Mouse (Mus musculus) layer of hippocampus, adult 18-20 months (tissue): ENCODE measurements around the gene Pum1. TPM values are rescaled to one million over a fixed set of nuclear protein-coding genes. Genes with fewer than 3 reads are reported as not detected.

Experiments used
- DNase-seq, 2 experiments: peaks; one replicate each; pipeline ENCODE4 v3.0.0; 2022; ENCODE audit warnings: low spot score in 2 of 2
- total RNA-seq, 2 experiments: library from RNA; stranded (reverse); gene quantifications; 2 replicates each; pipeline ENCODE4 v1.2.3; 2021

Gene Pum1
- total RNA-seq, 2 experiments from 2014 or later = 114 to 124 TPM

DNA sequence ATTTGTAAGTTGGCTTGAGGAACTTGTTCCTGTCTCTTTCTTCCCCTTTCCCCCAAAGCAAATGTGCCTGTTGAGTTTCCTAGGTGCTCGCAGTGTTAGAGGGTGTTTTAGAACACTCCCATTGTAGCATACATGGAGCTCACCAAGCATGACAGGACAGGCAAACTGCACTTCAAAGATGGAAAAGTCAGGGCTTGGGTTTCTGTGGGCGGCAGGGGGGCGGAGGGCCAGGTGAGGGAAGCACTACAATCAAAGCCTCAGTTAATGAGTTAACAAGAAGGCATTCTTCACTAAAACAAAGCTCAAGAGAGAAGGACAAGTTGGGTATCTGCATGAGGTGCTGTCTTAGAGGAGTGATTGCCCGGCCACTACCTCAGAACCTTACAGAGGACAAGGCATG lies 56.2 kb downstream of the Pum1 start:
- no peak for DNase-seq

- DNase-seq = no peak
Observed at GRCm38 (mm10) chr4:130722607-130723006, 59.5 kb downstream of the Pum1 start.

DNA sequence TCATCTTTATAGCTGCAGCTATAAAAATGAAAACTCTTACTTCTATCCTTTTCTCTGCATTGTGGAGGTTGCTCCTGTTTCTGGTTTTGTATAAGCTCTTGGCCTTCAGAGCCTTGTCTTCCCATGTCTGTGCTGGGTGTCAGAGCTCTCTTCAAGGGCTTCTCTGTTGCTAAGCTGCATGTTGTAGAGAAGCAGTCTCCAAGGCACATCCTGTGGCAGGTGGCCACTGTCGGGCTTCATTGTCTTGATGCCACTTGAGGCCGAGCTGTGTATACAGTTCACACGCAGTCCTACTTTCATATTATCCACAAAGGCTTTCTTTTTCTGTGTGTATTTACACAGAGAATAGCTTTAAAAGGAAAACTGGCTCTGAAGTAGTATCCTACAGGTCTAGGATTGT lies 63.0 kb downstream of the Pum1 start:
- DNase-seq = no peak

- no peak for DNase-seq
Observed at GRCm38 (mm10) chr4:130735957-130736356, 72.8 kb downstream of the Pum1 start.

DNA sequence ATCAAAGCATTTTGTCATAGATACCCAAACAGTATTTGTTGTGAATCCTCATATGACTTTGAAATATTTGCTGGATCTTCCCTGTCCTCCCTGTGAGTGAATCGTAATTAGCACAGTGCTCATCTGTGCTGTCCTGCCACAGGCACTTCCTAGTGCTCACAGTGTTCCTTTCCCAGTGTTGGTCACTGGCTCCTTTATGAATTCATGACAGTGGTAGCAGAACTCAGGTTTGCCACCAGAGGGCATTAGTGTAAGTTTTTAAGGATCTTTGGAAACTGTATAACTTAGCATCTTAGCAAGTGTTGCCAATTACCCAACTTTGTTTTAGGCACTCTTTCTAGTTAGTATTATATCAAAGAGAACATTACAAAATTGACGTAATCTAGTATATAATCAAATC lies 75.4 kb downstream of the Pum1 start:
- peak in 1 of 2 experiments; percentile 85 for DNase-seq

DNA sequence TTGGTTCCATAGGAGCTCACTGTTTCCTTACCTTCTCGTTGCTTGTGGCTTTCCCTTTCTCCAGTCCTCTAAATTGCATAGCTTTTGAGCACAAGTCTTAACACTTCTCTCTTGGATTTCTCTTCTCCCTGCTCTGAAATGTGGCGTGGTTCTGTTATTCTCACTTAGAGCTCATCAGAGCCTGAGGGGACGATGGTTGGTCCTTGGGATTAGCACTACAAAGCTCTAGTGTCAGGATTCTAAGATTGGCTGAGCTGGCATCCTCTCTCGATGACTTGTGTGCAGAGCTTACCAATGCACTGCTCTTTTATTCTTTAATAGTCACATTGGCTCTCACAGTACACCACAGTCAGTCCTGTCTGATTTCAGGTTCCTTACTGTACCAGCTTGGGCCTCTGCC lies 80.9 kb downstream of the Pum1 start:
- no peak for DNase-seq

DNA sequence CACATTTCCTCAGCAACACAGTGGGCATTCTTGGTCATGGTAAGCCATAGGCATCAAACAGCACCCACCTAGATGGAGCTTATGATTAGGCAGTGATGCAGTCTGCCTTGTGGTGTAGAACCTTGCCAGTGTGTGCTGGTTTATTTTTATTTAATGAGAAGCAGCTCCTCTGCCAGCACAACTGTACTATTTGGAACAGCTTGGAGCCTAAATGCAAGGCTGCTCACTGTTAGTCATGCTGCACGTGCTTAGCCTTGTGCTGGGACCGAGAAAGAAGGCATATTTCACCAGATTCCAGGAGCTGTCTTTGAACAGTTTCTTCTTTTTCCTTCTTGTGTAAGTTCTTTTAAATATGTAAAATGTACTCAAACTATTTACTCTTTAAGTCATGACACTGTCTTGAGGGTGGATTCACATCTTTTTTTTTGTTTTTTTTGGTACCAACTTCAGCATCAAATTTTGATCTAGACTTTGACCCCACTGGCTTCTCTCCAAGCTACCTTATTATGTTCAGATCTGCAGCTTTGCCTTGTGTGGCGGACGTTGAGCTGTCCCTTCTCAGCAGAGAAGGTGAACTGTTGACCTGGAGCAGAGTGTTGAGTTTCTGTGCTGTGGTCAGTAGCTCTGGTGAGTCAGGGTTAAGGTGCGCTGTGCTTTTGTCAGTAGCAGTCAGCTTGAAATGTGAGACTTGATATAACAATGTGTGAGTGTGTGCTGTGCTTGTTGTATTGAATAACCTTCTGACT lies 82.6 kb downstream of the Pum1 start:
- peak; percentile 81 to 92 for DNase-seq

- DNase-seq = no peak
Observed at GRCm38 (mm10) chr4:130749566-130749965, 86.4 kb downstream of the Pum1 start.

DNA sequence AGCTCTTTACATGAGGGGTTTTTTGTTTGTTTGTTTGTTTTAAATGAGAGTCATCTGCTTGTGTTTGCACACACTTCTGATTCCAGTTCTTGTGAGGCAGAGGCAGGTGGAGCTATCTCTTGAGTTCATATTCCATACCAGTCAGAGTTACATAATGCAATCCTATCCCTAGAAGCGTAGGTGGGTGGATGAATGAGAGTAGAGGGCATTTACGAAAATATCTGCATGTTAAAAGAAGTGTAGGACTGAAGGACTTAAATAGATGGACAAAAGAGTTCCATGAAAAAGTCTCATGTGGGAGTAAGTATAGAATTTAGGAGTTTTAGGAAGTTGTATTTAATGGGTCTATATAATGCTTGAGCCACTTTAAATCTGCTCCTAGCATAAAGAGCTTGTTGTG lies 88.8 kb downstream of the Pum1 start:
- no peak for DNase-seq

- DNase-seq = no peak
Observed at GRCm38 (mm10) chr4:130752591-130752990, 89.5 kb downstream of the Pum1 start.

DNA sequence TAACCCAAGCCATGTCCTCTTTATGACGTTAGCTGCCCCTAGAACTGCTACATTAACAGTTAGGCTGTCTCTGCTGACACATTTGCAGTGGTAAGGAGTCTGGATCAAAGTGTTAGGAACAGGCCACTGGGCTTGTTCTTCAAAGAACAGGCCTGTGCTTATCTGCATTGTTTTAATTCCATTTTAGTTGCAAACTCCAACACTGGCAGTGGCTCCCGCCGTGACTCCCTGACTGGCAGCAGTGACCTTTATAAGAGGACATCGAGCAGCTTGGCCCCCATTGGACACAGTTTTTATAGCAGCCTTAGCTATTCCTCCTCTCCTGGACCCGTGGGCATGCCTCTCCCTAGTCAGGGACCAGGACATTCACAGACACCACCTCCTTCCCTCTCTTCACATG lies 90.6 kb downstream of the Pum1 start:
- no peak for DNase-seq

DNA sequence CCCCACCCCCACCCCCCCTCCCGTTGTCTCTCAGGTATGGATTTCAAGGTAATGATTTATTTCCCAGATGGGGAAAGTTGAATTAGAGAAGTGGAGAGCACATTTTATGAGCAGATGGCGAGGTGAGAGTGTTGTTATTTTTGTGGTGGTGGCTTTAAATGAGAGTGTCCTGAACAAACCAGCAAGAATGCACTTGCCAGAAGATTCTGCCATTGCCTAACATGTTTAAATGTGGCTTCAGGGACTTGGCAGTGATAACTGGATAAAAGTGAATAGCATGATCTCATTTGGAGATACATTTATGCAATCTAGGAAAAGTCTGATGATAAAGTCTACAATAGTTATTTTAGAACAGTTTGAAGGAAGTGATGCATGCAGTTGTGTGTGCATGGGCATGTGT lies 91.7 kb downstream of the Pum1 start:
- DNase-seq = no peak

DNA sequence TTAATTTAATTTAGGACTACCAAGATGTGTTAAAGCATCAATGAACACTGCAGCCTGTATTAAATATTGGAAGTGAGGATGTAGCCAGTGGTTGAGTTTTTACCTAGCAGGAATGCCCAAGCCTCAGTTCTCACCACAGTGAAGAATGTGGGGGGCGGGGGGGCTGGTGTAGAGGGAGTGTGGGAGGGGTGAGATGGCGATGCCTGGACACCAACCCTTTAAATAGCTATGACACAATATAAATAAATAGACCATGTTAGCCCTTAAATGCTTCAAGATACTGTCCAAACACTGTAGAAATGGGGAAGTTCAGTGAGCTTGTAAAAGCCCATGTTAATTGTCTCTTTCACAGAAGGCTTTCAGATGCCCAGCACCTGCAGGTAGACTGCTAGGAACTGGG lies 96.8 kb downstream of the Pum1 start:
- DNase-seq = no peak

DNA sequence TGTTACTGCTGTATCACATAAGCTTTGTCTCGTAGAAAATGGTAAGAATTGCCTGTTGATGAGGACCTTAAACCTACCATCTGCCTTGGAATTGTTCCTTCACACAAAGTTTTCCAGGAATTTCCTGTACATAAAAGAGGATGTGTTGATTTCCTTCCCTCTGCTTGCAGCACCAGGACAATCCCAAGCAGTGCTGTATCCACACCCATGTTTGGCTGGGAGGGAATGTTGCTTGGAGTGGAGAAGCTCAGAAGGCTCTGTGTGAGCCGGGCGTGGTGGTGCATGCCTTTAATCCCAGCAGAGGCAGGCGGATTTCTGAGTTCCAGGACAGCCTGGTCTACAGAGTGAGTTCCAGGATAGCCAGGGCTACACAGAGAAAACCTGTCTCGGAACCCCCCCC lies 98.7 kb downstream of the Pum1 start:
- DNase-seq = no peak

DNA sequence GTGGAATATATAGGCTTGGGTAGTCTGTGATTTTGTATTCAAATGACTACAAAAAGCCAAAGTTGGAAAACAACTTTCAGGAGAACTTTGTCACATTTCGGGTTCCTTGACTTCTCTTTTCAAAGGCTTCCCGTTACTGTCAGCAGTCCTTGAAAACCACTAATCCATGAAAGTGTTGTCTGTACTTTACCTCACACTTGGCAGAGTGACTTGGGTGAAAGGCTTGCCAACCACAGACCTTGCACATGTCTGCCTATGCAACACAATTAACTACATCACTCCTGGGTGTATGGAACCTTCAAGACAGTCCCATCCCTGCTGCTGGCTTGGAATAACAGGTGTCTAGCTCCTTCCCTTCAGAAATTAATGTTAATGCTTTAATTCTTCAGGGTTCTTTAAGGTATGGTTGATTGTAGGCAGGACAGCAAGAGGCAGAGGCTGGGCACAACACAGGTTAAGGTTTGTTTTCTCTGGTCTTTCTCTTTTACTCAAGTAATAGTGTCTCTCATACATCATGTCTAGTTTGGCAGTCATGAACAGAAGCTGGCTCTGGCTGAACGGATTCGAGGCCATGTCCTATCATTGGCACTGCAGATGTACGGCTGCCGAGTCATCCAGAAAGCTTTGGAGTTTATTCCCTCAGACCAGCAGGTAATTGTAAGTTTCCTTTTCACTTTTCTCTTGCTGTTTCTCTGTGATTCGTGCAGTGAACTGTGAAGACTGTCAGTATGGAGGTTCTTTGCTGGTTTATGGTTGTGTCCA lies 102.5 kb downstream of the Pum1 start:
- no peak for DNase-seq

GRCm38 (mm10) chr4:130766387-130766786 lies 103.3 kb downstream of the Pum1 start:
- no peak for DNase-seq

DNA sequence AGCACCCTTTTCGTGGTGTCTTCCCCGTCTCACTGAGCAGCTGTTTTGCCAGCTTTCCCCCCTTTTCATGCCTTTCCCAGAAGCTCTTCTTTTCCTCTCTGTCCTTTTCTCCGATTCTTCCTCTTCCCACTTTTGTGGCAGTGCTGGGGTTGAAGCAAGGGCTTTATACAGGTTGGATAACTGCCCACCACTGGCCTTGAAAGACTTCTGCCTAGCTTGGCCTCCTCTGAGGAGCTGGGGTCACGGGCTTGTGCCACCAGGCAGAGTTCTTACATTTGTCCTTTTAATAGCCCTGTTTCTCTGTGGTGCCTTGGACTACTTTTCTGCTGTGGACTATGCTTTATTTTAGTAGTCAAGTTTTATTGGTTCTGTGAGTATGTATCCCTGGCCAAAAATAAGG lies 103.8 kb downstream of the Pum1 start:
- no peak for DNase-seq

GRCm38 (mm10) chr4:130773899-130774298 lies 110.8 kb downstream of the Pum1 start:
- DNase-seq = no peak

GRCm38 (mm10) chr4:130774822-130775221 lies 111.7 kb downstream of the Pum1 start:
- DNase-seq = no peak

GRCm38 (mm10) chr4:130777647-130778046 lies 114.5 kb downstream of the Pum1 start:
- no peak for DNase-seq

- DNase-seq = peak in 1 of 2 experiments; percentile 65
Observed at GRCm38 (mm10) chr4:130779037-130779436, 115.9 kb downstream of the Pum1 start.

DNA sequence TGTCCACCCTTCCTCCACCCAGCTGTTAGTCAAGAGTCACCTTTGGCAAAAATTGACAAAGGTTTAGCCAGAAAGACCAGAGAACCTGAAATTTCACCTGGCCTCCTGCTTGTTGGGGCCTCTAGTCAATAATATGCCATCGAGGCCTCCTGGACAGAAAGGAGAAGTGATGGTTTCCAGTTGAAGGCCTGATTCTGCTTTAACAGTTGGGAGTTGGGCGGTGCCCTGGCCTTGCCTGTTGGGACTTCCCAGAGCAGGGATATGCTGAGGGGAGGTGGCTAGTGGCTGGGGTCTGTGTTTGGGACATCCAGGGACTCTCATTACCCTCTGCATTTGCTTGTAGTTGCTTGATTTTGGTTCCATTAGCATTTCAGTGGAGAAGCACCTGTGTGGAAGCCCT lies 119.4 kb downstream of the Pum1 start:
- DNase-seq = no peak

DNA sequence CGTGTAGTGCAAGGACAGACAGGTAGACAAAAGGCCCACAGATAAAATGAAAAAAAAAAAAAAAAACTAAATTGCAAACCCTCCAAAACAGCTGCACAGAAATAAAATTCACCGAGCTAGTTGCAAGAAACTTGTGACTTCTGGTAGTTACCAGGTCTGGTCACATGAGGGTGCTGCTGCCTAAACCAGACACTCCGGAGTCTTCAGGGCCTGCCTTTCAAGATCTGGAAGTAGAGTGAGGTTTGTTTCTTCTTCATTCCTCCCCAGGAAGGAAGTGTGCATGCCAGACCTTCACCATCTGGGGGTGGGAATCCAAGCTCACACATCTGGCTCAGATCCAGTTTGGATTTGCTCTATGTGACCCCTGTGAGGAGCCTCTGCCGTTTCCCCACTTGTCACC lies 121.6 kb downstream of the Pum1 start:
- DNase-seq = peak in 1 of 2 experiments; percentile 57
